Mouse (Mus musculus) heart, postnatal 0 days (tissue): ENCODE data around the gene Gm17651.

Source experiments
- CTCF ChIP-seq: IDR thresholded peaks from 2 replicates; pipeline ENCODE4 v1.5.1; 2016; ENCODE audit warnings: antibody characterized with exemption, control low read depth, low read depth
- EP300 ChIP-seq: IDR thresholded peaks from 2 replicates; pipeline ENCODE4 v1.6.1; 2016; ENCODE audit warnings: antibody characterized with exemption, low read depth

GRCm38 (mm10) chr3:97676126-97676525, 1.6 kb upstream of the Gm17651 start:
- TF ChIP-seq CTCF (no peak), EP300 (no peak)
